Mouse (Mus musculus): Measurements from ENCODE around the gene Gpatch11.
"Not testable (repeated sequence)": the region's sequence is repeated elsewhere in the genome, so short reads cannot be mapped to it uniquely, and the experiment has no call there.

Gene Gpatch11

DNA sequence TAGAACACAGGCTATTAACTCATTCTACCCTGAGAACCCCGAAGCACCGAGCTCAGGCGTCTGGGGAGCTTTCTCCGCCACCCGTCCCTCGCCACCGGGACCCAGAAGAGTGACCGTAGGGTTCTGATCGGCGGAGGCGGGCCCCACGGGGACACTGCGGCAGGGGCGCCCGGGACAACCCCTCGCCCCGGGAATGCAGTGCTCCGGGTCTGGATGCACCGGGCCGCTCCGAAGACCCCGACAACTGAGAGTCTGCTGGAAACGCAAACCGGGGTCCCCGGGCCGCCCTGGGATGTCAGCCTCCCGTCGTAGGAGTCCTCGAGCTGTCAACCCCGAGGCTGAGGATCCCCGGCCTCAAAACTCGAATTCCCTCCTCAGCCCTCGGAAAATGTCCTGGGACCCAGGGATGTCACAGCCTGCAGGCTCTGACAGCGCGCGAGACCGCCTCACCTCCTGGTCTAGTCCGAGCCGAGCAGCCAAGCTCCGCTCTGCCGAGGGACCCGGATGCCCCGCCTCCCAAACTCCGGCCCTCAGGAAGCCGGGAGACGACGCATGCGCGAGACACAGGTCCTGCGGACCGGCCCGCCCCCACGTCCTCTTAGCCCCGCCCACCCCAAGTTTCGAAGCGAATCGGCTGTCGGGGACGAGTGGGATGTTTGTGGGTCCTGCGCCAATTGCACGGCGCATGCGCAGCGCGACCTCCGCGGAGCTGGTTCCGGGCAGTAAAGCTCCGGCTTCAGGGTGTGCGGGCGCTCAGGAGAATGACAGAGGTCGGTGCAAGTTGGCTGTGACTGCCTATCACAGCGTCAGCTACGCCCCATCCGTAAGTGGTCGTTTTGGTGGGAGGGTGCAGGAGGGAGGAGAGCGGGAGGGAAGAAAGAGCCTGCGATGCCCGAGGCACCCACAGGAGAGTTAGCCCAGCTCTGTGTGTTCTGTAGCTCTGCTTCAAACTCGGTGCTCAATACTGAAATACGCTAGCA, at the start of gene Gpatch11, which contains the start of gene Heatr5b:
Gene Gpatch11, plus strand, starts transcription at position 712 of the 980 bp plus-strand sequence.
Gene Heatr5b, minus strand, starts transcription at position 509 of the 980 bp plus-strand sequence.
- peak; percentile 99 for DNase-seq (ENCODE audit: extremely low read depth, insufficient read length, low spot score)

DNA sequence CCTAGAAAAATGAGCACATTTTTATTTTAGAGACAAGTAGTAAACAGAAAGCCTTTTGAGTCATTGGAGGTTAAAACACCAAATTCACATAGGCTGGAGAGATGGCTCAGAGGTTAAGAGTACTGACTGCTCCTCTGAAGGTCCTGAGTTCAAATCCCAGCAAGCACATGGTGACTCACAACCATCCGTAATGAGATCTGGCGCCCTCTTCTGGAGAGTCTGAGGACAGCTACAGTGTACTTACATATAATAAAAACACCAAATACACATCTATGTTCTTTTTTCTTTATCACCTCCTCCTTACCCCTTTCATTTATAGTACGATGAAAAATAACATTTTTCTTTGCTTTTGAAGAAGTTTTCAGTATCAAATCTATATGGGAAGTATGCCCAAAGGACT, 47.1 kb upstream of the Gpatch11 start:
- DNase-seq (ENCODE audit: extremely low read depth, insufficient read length, low spot score): not testable (repeated sequence)

DNA sequence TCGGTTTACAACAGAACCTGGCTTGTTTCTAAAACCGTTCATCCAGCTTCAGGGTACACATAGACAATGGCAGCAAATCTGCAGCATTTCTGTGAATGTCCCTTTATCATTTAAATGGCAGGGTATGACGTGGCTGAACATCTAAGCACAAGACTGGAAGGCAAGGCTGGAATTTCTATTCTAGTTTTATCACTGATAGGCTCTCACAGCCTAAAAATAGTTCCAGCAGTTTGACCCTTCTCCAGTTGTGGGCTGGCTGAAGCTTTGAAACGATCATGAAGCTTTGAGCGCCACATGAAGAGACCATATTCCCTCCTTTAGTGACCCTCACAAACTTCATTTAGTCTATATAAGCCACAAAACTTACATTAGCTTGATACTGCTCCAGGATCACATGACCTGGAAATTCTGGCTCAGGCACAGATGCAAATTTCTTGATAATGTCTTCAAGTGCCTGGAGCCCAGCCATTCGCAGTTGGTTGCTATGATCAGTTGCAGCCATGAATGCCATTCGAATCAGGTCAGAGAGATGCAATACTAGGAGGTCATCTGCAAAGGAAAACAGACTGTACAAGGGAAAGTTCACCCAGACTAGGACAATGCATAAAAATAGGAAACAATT, 44.2 kb upstream of the Gpatch11 start:
- no peak for DNase-seq (ENCODE audit: extremely low read depth, insufficient read length, low spot score)

DNA sequence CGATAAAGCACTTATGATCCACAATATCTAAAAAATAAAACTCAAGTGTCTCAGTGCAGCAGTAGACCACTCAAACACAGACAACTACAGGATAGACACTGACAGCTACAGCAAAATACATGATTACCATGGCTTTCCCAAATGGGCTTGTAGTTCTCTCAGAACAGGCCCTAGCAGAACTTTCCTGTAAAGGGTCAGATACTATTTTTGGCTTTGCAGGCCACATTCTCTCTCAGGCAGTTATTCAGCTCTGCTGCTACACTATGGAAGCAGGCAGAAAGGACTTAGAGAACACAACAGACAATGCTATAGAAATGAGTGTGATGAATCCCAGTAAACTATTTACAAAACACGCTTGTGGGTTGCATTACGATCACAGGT, 43.7 kb upstream of the Gpatch11 start:
- DNase-seq (ENCODE audit: extremely low read depth, insufficient read length, low spot score): no peak

DNA sequence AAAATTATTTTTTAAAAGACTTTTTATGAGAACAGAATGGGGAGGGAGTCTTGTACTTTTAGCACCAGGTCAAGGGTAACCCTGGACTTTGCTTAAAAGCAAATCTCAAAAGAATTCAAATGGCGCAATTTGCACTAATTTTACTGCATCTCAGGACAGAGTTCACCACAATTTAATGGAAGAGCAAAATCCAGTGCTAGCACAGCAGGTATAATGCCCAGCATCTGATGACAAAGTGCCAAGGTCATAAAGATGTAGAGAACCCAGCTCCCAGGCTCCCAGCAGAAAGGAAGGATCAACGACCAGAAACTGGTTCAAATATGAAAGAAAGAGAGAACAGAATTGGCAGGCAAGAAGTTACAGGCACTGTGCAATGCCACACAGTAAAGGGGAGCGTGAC, 43.2 kb upstream of the Gpatch11 start:
- no peak for DNase-seq (ENCODE audit: extremely low read depth, insufficient read length, low spot score)

DNA sequence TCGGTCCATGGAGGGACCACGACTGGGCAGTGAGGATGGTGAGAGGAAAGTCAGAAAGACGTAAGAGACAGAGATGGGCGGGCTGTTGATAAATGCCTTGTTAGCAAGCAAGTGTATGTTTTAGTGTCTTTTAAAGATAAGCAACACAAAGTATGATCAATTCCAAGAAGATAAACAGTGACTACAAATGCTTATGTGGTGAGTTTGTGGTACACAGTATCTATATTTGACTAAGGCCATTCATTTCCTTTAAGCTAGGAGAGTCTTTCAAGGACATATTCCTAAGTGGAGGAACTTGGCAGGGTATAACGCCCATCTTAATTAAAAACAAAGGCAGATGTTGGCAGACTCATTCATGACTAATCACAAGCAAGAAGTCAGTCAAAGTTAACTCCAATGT, 41.0 kb upstream of the Gpatch11 start:
- DNase-seq (ENCODE audit: extremely low read depth, insufficient read length, low spot score): no peak

DNA sequence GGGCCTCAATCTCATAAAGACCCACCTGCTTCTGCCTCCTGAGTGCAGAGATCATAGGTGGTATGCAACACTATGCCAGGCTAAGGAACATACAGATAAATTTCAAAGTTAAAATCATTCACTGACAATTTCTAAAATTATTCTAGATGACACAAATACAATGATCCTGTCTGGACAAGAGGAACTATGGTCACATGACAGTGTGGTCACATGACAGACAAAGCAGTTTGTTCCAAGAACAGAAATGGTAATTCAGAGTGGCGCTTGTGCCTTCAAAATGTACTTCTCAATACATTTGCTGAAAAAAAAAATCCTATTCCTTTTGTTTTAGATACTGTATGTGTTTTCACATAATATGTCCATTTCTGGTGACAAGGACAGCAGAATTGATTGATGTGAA, 38.1 kb upstream of the Gpatch11 start:
- no peak for DNase-seq (ENCODE audit: extremely low read depth, insufficient read length, low spot score)

DNA sequence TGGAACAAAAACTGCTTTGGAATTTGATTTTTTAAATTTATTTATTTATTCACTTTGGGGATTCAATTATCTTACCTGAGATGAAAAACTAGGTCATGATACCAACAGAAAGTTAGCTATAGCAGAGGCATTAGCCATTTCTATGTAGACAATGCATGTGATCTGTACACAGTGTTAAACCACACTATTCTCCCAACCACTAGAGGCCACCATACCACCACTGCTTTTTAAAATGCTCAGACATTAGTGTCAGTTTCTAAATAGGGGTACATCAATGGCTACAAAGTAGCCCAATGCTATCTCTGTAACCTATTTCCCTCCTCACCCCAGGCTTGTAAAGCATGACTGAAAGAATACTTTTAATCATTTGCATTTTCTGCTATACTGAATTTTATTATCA, 26.3 kb upstream of the Gpatch11 start:
- DNase-seq (ENCODE audit: extremely low read depth, insufficient read length, low spot score): no peak

DNA sequence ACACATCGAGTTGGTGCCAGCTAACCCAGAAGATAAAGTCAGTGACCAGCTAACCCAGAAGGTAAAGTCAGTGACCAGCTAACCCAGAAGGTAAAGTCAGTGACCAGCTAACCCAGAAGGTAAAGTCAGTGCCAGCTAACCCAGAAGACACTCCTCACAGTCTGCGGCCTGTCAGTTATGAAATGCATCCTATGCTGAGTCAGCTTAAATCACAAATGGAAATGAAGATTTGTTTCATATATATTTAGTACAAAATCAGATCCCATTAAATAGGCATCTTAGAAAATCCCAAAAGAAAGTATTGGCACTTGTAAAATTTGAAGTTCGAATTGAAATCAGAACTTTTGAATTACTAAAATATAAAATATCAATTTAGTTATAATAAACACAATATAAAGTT, 25.8 kb upstream of the Gpatch11 start:
- no peak for DNase-seq (ENCODE audit: extremely low read depth, insufficient read length, low spot score)

DNA sequence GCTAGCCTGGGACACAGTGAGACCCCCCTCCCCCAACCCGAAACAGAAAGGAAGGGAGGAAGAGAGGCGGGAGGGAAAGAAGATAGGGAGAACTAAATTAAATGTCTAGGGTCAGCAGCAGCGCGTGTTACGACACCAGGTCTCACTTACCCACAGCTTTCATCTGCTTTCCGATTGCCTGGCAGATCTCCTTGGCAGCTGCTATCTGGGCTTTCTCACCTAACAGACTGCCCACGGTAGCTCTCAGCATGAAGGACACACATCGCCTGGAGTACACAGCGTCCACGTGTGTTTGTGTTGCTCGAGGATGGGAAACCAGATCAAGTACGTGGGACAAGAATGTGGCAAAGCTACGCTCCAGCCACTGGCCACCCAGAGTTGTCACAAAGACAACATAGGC, 11.0 kb upstream of the Gpatch11 start:
- no peak for DNase-seq (ENCODE audit: extremely low read depth, insufficient read length, low spot score)

DNA sequence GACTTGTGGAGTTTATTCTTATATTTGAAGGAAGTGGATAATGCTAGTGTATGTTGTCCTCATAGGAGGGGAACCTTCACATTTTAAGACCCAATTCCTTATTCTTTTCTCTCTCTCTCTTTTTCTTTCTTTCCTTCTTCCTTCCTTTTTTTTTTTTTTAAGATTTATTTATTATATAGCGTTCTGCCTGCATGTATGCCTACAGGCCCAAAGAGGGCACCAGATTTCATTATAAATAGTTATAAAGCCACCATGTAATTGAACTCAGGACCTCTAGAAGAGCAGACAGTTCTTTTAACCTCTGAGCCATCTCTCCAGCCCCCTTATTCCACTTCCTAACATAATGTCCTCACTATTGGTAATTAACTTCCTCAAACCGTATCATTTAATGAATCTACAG, 689 bp downstream of the Gpatch11 start:
- DNase-seq (ENCODE audit: extremely low read depth, insufficient read length, low spot score): peak; percentile 11

DNA sequence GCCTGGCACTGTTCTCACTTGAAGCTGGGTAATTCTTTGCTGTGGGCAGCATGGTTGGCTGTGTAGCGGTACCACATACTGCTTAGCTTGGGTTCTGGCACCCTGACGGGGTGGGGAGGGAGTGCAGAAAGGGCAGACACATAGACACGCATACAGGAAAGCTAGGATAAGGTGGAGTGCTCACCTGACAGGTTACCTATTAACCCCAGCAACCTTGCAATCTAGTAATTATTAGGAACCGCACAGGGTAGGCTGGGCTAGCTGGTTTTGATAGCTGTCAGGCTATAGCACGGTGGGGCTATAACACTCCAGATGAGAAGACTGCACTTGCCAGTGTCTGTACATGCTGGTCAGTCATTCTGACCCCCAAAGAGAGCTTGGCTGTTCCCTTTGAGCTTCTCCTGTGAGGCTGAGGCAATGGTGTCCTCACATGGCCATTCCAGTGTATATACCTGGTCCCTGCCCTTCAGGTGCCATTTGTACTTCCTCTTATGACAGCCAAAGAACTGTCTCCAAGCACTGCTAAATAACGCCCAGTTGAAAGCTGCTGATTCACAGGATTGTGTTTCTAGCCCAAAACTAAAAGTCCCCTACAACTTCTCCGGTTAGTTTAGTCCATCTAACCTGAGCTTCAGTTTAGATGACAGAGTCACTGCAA, 7.0 kb downstream of the Gpatch11 start:
- DNase-seq (ENCODE audit: extremely low read depth, insufficient read length, low spot score): no peak

DNA sequence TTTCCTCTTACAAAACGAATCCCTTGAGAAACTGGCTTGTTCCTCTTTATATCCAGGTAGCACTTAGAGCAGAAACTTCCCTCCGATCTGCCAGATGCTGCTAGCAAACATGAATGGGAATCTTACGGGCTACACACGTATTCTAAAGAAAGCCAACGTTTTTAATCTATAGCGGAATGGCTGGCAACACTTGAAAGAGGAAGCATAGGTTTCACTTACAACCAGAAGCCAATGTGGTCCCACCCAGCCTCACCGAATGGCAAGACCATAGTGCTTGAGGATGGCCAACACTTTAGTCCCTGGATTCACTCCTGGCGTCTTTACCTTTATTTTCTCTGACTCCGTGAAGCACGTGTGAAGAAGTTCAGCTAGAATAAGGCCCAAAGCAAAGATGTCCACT, 20.9 kb downstream of the Gpatch11 start:
- DNase-seq (ENCODE audit: extremely low read depth, insufficient read length, low spot score): no peak

DNA sequence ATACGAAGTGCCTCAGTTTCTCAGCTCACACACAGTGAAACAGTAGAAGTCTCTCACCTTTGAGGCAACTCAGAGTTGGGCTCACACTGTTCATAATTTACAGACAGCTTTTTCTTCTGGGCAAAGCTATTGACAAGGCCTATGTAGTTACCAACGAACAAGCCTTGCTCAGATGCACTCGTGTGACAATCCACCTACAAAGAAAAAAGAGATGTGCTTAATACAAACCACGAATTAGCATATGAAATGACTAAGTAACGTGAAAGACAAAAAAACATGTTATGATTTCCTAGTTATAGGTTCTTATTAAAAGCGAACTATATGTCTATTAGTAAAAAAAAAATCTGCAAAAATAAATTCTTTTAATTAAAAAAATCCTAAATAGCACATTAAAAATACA, 38.5 kb downstream of the Gpatch11 start:
- no peak for DNase-seq (ENCODE audit: extremely low read depth, insufficient read length, low spot score)

DNA sequence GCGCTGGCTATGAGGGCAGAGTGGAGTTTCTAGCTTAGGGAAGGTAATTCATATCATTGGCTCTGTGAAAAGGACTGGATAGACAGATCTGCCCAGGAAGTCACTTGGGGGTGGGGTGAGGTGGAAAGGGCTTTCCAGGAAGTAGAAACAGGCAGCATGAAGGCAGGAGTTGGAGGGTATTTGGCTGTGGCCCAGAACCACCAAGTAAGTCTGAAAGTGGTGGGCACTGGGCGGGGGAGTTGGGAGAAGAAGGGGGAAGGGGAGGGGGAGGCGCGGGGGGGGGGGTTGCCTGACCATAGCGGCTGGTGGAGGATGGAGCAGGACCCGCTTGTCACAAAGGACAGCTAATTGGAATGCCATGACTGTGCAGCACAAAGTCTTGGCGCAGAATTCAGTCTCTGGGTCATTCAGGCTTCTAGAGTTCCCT, 46.5 kb downstream of the Gpatch11 start:
- DNase-seq (ENCODE audit: extremely low read depth, insufficient read length, low spot score): no peak

DNA sequence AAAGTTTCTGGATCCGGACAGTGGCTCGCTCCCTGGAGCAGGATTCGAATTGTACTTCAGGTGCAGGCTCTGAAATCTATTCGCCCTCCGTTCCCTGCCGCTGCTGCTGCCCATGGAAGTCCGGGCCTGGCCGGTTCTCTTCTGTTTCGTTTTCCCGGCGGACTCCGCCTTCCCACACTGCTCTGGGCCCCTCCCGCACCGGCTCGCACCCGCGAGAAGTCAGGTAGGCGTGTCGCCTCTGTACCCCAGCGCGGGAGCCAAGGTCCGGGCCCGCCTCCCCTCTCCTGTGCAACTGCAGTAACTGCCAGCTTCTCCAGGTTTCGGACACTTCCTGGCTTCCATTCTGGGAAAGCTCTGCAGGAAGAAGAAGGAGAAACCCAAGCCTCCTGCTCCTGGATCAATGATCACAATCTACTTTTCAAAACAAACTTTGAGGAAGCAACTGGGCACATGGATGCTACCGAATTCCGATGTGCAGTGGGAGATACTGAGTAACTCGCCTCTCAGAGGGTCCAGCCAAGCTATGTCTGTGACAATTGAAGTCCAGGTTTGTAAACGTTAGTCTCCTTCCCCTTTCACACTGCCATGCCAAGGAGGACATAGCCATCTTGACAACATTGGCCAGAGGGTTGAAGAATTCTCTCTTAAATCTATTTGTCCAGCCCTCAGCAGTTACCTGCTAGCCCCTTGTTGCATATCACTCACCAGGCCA, 47.2 kb downstream of the Gpatch11 start, which contains the start of gene Eif2ak2:
Gene Eif2ak2, minus strand, starts transcription at position 173 of the 712 bp plus-strand sequence.
- peak; percentile 92 for DNase-seq (ENCODE audit: extremely low read depth, insufficient read length, low spot score)

DNA sequence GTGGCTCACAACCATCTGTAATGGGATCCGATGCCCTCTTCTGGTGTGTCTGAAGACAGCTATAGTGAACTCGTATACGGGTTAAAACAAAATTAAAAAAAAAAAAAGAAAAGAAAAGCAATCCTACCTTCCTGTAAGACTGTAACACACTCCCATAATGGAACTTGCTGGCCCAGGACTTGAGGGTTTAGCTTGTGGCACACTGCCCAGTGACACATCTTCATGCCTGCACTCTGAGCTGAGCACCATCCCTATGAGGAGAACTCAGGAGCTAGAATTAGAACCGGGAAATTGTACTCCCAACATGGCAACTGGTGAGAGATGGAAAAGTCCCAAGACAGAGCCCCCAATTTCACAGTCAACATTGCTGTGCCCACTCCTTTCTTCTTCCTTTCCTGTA, 47.9 kb downstream of the Gpatch11 start:
- DNase-seq (ENCODE audit: extremely low read depth, insufficient read length, low spot score): no peak

DNA sequence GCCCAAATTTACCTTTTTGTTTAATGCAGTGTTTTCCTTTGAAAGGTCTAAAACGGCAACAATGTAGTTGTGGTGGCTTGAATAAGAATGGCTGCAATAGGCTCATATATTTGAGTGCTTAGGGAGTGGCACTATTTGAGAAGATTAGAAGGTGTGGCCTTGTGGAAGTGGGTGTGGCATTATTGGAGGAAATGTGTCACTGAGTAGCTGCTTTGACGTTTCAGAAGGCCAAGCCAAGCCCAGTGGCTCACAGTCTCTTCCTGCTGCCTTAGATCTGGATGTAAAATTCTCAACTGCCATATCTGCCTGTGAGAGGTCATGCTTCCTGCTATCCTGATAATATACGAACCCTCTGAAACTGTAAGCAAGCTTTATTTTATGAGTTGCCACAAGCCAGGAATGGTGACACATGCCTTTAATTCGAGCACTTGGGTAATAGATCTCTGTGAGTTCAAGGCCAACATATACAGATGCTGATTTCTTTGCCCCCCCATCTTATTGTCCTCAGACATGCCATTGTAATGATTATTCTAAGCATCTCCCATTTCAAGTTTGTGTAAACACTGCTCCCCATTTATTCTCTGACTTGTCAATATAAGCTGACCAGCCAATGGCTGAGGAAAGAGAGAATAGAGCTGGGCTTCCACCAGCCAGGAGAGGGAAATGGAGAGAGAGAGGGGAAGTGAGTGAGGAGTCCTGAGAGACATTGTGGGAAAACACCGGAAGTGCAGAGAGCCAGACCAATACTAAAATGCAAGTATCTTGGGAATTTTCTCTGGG, 50.1 kb downstream of the Gpatch11 start:
- no peak for DNase-seq (ENCODE audit: extremely low read depth, insufficient read length, low spot score)

DNA sequence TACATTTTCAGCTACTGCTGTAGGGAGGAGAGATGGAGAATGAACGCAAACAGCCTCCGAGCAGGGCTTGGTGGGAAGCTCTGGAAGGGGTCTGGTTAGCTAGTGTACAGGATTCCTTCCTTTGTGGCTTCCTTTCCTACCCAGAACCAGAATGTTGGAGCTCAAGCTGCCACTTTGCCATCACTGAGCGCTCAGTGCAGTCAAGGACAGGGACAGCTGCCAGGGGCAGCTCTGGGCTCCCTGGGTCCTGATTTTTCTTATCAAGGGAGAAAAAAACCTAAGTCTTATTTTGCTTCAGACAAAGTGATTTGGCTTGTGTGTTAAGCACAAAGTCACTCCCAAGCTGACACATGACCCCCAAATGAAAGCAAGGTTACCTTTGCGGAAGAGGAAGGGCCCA, 53.2 kb downstream of the Gpatch11 start:
- DNase-seq (ENCODE audit: extremely low read depth, insufficient read length, low spot score): no peak

DNA sequence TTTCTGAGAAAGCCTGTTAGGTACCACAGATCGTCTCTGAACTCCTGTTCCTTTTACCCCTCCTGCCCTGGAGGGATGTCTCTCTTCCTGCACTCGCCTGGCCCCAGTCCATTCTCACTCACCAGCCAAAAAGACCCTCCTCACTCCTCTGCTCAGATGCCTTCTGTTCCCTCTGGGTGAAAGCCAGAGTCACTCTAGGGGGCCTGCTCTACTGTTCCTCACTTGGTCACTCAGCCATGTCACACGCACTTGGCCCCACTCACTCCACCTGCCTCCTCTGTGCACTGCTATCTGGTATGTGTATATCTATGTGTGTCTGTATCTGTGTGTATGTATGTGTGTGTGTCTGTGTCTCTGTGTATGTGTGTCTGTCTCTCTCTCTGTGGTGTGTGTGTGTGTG, 53.8 kb downstream of the Gpatch11 start:
- DNase-seq (ENCODE audit: extremely low read depth, insufficient read length, low spot score): no peak

All from 3134 (cell line).